Mouse (Mus musculus): Measurements from ENCODE around the gene Hspa12b. TPM values are rescaled to one million over a fixed set of nuclear protein-coding genes. Genes with fewer than 3 reads are reported as not detected.

Gene Hspa12b
- total and polyA plus RNA-seq, 3 experiments = 6.9 to 12.6 (median 9.4) TPM

DNA sequence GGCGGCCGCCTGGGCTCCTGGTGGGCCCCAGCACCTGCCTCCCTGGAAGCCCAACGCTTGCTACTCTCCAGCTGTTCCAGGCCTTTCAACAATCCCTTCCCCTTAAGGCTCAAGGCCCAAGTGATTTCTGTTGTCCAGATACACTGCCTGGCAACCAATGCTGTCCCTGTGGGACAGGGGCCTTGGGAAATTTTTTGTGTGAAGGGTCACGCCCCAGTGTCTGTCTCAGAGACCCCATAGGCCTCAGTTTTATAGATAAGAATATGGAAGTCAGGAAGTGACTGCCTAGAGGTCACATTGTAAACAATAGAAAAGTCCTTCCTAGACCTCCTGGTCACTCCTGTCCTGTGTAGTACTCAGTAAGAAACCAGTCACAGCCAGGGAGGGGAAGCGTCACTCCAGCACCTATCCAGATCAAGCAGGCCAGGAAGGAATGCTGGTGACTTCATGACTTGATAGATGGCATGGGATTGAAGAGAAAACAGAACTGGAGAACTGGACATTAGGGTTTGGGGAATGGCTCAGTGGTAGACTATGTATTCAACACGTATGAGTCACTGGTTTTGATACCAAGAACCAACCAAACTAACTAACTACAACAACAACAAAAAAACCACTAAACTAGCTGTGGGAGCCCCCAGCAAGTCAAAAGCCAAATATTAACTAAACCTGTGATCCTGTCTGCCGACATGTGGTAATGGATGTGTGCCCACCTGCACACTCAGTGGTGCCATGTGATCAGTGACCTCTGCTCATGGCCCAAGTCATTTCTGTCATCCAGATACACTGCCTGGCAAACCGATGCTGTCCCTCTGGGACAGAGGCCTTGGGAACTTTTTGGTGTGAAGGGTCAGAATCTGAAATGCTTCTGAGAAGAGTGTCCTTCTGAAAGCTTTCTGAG, 21.5 kb downstream of the Hspa12b start:
- peak; percentile 35 for DNase-seq

DNA sequence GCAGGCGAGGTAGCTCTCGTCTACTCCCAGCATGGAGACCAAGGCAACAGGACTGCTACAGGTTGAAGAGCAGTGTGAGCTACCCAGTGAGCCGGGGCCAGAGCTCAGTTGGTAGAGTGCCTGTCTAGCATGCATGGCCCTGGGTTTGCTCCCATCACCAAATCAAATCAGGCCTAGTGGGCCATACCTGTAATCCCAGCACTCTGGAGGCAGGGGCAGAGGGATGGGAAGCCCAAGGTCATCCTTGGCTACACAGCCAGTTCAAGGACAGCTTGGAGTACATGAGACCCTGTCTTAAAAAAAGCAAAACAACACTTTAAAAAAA, 22.1 kb downstream of the Hspa12b start:
- no peak for DNase-seq

DNA sequence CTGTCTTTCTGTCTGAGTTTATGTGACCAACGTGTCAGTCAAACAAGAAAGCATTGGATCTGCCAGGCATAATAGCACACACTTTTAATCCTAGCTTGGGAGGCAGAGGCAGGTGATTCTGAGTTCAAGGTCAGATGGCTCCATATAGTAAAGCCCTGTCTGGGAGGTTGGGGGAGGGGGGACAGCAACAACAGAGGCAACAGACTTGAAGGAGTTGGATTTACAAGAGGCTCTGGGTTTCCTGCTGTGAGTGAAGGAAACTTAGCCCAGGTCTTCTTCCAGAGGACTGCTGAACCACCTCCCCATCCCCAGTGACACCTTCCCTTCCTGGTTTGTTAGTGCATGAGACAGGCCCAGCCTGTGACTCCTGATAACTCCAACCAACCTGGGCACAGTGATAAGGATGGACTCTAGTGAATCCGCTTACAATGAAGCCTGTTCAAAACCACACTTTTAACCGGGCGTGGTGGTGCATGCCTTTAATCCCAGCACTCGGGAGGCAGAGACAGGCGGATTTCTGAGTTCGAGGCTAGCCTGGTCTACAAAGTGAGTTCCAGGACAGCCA, 25.2 kb downstream of the Hspa12b start:
- no peak for DNase-seq

DNA sequence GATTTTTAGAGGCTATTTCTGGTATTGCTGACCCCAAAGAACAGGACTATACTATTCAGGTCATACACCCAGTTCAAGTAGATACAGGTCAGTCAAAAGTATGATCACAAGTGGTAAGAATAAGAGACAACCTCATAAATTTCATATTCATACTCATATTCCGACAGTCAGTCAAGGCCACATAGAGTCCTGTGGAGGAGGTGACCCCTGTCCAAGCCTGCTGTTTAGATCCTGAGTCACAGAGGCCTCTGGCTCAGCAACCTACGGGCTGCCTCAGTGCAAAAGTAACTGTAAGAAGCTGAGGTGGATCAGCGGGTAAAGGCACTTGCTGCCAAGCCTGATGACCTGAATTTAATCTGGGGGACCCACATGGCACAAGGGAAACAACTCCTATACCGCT, 27.0 kb downstream of the Hspa12b start:
- peak; percentile 45 for DNase-seq

DNA sequence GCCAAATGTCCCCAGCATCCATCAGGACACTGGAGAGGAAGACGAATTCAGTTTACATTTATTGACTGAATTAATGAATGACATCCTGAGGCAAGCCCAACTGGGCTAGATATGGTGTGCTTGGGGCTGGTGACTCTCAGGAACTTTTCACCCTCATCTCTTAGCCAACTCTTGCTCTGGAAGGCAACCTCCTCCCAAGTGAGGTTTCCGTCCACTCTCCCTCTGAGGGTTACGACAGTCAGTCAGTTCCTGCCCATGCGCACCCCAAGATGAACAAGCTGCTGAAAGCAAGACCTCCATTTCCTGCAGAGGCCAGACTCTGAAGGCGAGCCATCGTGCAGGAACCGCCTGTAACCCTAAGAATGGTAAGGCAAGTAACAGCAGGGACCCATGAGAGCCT, 29.9 kb downstream of the Hspa12b start:
- no peak for DNase-seq

DNA sequence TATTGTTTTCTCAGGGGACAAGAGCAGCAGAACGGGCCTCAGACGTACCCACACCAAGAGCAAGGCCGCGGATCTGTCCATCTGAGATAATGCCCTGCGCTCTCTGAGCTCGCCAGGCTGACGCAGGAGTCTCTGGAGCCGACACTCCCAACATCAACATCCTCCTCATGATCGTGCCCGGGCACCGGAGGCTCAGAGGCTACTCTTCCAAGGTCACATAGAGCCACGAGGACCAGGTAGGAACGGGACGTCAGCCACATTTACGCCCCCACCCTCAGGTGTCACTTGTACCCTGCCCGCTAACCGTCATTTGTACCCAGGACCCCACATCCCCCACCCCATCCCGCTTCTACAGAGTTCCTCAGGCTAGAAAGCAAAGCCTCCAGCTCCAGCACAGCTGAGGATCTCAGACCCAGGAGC, 32.4 kb downstream of the Hspa12b start:
- no peak for DNase-seq

DNA sequence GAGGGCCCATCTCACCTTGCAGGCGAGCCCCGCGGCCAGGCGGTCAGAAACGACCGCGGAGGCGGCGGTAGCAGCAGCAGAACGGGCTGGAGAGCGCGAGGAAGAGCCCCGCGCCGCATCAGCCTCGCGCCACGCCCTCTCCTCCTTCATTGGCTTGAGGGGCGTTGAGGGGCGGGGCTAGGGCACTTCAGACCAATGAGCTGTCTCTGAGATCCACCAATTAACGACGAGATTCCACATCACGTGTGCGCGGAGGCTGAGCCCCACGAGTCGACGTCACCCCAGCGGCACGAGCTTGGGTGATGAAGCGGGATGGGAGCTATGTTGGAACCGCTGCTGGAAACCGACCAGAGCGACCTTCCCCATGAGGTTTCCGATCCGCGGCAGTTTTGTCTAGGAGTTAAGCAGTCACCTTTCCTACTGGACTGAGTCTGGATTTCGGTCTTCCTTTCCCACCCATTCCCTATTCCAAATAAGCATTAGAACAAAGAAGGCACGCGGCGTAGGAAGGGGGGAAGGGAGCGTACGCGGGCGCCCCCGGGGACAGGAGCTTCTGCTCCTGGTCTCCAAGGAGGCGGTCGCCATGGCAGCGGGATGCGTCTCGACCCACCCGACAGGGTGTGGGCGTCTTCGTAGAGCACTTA, 33.0 kb downstream of the Hspa12b start, which contains the start of gene 1700037H04Rik:
Gene 1700037H04Rik, minus strand, starts transcription at position 144 of the 644 bp plus-strand sequence.
- peak; percentile 97 for DNase-seq

DNA sequence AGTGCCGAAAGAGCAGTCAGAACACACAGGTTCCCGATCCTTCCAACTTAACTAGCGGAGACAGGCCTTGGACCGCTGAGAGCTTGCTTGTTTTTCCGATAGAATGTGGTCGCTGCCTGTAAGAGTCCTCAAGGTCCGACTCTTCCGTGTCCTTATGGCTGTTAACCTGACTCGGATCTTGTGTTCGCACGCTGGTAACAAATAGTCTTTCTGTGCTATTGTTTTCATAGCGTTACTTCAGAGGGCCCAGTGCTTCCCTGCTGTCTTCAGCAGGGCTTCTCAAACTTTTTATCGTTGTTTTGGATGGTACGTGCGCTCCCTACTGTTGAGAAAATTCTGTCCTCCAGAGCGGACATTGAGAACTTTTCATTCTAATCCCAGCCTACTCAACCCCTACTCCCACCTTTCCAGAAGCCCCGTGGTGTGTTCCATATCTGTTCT, 33.6 kb downstream of the Hspa12b start:
- DNase-seq = peak; percentile 54

DNA sequence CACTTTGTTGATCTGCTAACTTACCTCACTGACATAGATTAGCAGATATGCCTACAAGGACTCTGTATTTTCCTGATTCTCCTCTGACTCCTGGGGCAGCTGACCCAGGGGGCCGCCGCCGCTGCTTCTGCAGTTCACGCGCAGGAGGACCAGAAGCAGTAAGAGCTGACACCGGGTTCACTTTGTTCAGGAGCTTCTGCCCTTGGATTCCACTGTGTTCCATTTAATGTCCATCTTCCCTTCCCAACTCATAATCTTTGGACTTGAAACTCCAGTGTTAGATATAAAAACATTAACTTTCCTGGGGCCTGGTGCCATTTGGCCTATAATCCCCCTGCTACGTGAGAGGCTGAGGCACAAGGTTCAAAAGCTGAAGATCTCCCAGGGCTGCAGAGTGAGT, 36.8 kb downstream of the Hspa12b start:
- no peak for DNase-seq

DNA sequence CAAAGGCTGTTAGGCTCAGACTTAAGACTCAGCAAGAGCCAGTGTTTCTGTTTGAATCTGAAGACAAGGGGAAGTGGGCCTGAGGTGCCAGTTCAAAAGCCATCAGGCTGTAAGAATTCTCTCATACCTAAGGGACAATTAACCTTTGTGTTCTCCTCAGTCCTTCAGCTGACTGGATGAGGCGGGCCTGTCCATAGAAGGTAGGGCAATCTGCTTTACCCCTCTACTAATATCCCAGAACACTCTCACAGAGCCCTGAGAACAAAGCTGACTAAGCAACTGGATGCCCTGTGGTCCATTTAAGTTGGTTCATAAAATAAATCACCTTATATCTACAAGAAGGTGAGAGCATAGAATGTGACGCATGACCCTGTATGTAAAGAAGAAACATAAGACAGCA, 39.1 kb downstream of the Hspa12b start:
- no peak for DNase-seq

DNA sequence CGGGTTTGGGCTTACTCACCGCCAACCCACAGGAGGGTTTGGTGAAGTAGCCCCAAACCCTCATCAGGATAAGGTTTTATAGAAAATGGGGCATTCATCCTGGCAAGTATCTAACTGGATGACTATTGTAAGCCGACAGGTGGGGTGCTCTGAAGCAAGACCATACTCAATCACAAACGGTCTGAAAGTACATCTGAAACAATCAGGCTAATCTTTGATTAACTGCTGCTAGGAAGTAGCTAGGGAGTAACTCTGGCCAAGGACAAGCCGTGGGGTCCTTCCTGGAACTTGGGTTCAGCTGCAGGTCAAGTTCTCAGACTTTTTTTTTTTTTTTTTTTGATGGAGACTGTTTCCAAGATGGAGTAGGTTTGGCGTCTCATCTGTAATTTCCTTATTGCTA, 40.9 kb downstream of the Hspa12b start:
- no peak for DNase-seq

DNA sequence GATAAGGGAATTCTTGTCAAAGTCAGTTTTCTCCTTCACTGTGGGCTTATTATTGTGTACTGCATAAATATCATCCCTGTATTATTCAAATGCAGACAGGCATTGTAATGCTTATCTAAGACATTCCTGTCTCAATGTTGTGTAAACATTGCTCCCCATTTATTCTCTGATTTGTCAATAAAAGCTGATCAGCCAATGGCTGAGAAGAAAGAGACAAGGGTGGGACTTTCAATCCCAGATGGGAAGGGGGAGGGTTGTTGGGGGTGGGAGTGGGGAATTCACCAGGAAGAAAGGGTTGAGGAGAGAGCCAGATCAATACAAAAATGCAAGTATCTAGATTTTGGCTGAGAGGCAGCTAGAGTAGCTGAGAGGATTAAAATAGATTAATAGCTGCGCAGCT, 41.8 kb downstream of the Hspa12b start:
- DNase-seq = no peak

DNA sequence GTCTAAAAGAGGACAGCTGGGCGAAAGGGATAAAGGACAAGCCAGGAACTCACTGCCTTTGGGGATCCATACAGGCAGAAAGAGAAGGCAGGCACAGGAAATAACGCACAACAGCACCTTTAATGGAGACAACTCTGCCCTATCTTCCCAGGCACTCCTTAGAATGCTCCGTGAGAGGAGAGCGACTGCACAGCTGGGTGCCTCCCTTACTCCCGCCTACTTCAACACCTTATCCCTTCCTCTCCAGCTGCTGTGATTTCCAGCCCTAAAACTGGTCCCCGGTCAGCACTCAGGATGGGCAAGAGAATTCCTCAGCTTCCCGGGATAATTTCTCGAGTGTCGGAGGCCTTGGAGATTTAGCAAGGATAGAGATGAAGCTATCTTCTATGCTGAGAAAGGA, 43.9 kb downstream of the Hspa12b start:
- DNase-seq = no peak

DNA sequence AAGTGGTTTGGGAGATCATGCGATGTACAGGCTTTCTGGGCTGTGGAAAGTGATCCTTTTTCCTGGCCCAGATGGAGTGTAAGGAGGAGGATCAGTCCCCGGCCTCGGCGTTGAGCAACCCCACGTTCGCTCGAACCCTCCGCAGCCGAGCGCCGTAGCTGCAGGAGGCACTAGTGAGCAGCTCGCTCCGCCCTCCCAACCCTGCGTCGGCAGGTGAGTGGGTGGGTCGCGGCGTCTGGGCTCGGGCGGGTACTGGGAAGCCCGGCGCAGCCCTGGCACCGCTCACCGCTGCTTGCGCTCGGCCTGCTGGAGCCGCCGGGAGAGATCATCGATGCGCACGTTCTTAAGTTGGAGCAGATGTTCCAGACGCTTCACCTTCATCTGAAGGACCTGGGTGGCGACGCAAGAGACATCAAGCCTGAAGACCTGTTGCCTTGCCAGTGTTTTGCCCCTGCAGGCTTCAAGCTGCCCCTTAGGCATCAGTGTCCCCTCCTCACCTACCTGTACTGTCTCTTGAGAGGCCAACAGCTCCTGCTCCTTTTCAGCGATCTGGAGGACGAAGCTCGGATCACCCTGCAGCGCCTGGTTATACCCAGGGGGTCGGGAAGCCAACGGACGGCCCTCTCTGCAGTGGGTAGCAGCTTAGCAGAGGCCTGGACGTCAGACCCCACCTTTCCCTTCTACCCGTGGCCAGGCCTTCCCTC, 44.5 kb downstream of the Hspa12b start:
- peak; percentile 88 for DNase-seq

DNA sequence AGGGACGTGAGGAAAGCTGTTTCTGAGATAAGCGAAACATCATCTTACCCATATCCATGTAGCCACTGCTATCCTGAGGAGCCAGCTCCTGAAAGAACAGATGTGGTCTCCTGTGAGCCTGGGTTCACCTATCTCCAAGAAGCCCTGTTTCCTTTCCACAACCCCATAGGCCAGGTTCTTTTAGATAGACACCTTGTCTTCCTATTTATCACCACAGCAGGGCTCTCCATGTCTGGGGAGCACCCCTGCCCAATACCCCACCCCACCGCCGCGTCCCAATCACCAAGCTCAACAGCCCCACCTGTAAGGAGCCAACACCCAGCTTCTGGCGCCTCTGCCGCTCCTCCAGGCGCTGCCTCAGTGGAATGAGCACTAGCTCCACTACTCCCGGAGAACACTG, 45.2 kb downstream of the Hspa12b start:
- DNase-seq = no peak

DNA sequence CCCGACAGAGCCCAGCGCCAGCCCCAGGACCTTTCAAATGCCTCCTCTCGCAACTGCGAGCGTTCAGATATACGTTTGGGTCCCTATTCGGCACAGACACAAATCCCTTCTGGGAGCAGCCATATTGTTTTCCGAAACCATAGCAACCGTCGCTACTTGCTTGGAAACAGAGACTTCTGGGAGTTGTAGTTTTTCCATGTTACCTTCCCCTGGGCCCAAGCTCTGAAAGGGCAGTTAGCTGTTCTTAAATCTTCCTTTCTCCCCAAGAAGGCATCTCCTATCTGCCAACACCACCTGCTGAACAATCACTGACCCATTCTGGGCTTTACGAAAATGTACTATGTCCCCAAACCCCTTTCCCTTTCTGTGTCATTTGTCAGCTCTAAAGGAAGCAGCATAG, 47.6 kb downstream of the Hspa12b start:
- DNase-seq = peak; percentile 73

DNA sequence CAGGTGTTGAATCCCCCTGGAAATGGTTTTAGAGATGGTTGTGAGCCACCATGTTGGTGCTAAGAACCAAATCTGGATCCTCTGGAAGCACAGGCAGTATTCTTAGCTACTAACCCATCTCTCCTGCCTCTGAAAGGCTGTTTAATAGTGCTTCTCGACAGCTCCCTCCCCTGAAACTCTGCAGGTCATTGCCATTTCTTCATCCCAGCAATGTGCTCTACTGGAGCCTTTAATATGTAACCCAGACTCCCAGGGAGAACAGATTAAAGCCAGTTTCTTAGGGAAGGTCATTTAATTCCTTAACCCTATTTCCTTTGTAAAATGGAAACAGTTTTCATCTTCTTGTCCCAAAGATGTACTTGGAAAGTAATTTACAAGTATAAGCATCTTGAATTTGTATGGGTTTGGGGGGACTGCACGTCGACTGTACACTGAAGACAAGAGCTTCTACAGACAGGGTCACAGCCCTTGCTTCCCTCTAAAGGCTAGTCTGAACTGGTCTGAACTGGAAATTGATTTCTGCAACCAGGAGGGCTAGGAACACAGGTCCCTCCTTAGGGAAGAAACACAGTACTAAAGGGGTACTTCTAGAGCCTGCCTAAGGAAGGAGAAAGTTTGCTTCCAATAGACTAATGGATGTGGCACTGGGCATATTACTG, 48.3 kb downstream of the Hspa12b start:
- DNase-seq = no peak

DNA sequence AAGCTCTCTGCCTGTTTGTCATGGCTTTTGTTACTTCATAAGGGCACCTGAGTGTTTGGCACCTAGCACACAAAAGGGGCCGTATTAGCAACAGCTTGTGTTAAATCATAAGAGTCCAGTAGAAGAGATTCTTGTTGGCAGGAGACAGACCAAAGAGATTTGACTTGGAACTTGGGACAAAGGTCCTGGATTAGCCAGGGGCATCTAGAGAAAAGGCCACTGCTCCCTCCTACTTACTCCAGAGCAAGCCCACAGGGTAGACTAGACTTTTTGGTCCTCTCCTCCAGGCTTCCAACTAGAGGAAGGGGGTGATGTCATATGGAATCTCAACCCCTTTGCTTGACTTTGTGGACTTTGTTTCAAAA, 48.8 kb downstream of the Hspa12b start:
- no peak for DNase-seq

DNA sequence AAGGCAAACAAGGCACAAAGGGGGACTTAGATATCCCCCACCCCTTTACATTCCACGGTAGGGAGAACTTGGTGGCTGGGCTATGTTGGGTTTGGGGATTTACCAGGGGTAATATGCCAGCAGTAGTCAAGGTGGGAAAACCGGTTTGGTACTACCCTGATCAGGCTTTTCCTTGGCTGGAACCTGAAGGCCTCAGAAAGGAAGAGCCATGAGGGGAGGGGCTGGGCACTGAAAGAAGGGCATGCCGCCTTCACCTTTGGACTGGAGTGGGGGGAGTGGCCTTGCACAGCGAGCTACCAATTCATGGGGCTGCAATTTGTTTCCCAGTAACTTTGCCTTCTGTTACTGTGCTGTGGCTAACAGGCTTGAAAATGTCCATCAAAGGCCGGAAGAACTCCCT, 49.4 kb downstream of the Hspa12b start:
- DNase-seq = peak; percentile 31

DNA sequence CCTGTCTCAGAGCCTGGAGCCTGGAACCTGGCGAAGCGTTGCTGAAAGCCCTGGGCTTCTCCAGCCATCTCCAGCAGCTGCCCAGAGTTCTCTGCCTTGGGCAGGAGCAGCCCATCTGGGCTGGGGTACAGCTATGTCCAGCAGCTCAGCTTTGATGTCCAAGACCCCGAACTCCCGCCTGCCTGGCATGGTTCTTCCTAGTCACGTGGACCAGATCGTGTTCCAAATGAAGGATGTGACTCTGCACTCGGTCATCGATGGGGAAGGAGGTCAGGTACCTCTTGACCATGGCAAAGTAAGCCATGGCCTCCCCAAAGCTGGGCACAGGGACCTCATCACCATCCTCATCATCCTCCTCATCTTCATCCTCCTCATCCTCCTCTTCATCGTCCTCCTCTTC, 50.9 kb downstream of the Hspa12b start:
- no peak for DNase-seq

DNA sequence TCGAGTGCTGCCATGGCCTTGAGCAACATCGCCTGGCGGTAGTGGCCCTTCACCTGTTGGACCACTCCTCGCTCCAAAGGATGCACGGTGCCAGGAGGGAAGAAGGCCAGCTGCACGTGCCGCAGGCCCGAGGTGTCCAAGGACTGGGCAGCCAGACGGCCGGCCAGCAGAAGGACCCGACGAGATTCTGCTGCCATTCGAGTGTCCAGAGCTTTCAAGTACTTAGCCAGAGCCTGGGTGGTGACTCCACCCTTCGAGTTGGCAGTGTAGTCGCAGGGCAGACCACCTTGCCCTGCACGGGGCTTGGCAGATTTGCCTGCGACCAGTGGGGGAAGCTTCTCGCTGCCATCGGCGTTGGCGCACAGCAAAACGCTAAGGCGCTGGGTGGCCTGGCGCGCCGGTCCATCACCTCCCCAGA, 51.8 kb downstream of the Hspa12b start:
- no peak for DNase-seq

DNA sequence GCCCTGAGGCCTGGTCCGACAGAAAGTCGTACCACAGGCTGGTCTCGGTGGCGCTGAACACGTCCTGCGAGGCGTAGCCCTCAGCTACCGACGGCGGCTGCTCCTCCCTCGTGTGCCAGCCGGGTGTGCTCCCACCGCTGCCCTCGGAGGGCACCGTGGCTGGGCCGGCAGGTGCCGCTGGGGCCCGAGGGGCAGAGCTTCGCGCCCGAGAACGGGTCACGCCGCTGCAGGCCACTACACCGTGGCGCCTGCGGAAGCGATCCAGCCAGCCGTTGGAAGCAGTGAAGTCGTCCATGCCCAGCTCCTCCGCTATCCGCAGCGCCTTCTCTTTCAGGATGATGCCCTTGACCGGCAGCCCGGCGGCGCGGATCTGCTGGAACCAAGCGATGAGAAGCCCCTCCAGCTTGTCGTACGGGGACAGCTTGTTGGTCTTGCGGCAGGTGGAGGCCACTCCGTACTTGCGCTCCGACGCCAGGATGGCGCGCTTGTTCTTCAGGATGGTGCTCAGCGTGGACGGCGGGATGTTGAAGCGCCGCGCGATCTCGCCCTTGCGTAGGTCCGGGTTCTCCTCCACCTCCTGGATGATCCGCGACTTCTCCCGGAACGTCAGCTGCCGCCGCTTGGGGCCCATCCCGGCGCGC, 52.3 kb downstream of the Hspa12b start:
- peak; percentile 76 for DNase-seq
